Mouse (Mus musculus) spleen, postnatal 10 days (tissue): ENCODE measurements around the gene AF366264.
"Not testable (repeated sequence)": the region's sequence is repeated elsewhere in the genome, so short reads cannot be mapped to it uniquely, and the experiment has no call there.

Experiments used
- DNase-seq, 2 experiments: peaks; one replicate each; pipeline ENCODE4 v3.0.0; 2021 to 2022; ENCODE audit warnings: low spot score in 2 of 2

AF366264 gene

GRCm38 (mm10) chr8:13838289-13838688 is at the start of gene AF366264:
TSS of gene AF366264 (minus strand) at chr8:13838389.
- not testable (repeated sequence) for DNase-seq

GRCm38 (mm10) chr8:13843286-13843685 is 5.1 kb upstream of the AF366264 start:
- not testable (repeated sequence) for DNase-seq

- DNase-seq, result no peak
Observed at GRCm38 (mm10) chr8:13828598-13829172, 9.5 kb downstream of the AF366264 start.

- no peak for DNase-seq
Observed at GRCm38 (mm10) chr8:13799566-13799965, 38.6 kb downstream of the AF366264 start.

- no peak for DNase-seq
Observed at GRCm38 (mm10) chr8:13797676-13798075, 40.5 kb downstream of the AF366264 start.

GRCm38 (mm10) chr8:13793746-13794101 is 44.5 kb downstream of the AF366264 start:
- no peak for DNase-seq

GRCm38 (mm10) chr8:13793097-13793745 is 45.0 kb downstream of the AF366264 start:
- no peak for DNase-seq

DNA sequence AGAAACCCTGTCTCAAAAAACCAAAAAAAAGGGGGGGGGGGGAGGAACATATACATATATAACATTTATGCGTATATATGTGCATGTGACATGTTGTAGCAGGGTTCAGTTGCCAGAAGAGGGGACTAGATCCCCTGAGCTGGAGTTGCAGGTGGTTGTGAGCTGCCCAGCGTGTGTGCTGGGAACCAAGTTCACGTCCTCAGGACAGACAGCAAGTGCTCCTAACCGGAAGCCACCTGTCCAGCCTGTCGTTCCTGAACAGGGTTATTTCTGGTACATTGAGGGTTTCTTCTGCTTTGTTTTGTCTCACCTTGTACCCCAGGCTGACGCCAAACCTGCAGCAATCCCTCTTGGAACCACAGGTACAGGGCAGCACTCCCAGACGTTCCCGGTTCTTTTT is 48.6 kb downstream of the AF366264 start:
- DNase-seq, result no peak

DNA sequence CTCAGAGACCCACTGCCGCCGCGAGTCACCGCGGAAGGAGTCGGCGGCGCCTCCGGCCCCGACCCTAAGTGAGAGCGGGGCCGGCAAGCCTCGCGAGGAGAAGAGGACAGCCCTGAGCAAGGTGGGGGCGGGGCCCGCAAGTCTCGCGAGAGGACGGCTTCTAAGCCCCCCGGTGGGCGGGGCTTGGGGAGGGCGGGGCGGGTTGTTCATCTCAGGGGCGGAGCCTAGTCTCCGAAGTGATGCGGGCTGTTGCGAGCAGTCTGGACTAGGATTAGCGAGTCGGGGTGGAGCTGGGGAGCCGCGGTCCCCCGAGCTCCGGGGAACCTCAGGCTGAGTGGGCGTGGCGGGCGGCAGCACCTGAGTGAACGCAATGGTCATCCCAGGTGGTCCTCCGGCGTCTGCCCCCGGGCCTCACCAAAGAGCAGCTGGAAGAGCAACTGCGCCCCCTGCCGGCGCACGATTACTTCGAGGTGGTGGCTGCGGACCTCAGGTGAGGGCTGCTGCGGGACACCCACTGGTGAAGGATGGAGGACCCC is 52.4 kb downstream of the AF366264 start:
- DNase-seq, result peak; percentile 98 to 99

- peak; percentile 91 to 94 for DNase-seq
Observed at GRCm38 (mm10) chr8:13785250-13785763, 52.9 kb downstream of the AF366264 start, which contains the start of gene Upf3a. TSS of gene Upf3a (plus strand) at chr8:13785615.
